Mouse (Mus musculus) lung, adult 2 months (tissue): ENCODE data around the gene Stk24.

Source experiments
- CTCF ChIP-seq: fragments of 200-500 bp; IDR thresholded peaks from 2 replicates; pipeline ENCODE4 v1.5.1; 2011; ENCODE audit warnings: mild to moderate bottlenecking, low read length, control low read depth; ENCODE audit not compliant: insufficient read depth
- POLR2A ChIP-seq: fragments of 200-500 bp; IDR thresholded peaks from 2 replicates; pipeline ENCODE4 v1.6.1; 2011; ENCODE audit warnings: low read depth, mild to moderate bottlenecking, control low read depth, low read length, borderline replicate concordance; ENCODE audit errors: extremely low read depth

DNA sequence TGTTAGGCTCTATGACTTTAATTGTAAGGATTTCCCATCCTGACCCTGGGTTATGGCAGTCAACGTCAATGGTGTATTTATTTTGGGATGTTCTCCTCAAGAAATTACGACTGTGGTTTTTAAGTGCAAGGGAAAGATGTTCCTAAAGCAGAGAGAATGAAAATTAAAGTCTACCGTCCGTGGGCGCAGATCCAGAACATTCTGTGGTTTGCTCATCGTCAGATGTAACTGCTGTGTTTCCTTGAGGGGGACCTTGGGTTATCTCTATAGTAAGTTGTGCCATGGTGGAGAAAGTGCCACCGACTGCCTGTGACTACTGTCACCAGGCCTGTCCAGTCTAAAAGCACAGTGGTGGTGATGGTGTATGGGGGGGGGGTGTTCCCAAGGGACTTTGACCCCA, 122.9 kb downstream of the Stk24 start:
- TF ChIP-seq CTCF (no peak), POLR2A (no peak)
